Mouse (Mus musculus) heart, postnatal 0 days (tissue): Measurements from ENCODE around the gene Nsf.
A peak's percentile ranks its signal among the peaks of the same experiment; 100 is the strongest.

ENCODE experiments used
- CTCF ChIP-seq: IDR thresholded peaks from 2 replicates; pipeline ENCODE4 v1.5.1; 2016; ENCODE audit warnings: antibody characterized with exemption, control low read depth, low read depth
- EP300 ChIP-seq: IDR thresholded peaks from 2 replicates; pipeline ENCODE4 v1.6.1; 2016; ENCODE audit warnings: antibody characterized with exemption, low read depth

DNA sequence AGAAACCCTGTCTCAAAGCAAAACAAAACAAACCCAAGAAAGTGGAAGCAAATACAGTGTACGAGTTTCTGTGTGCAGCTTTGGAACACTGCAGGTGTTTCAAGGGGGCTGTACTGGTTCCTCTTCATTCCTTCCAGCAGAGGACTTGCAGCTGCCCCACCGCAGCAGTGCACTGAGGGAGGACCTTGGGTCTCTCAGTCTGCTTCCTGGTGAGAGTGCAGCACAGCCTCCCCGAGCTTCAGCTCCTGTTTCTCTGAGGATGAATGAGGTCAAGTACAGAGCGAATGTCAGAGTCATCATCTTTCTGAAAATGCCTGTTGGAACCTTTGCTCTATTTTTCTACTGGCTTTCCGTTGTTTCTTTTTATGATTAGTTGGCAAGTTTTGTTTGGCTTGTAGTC is 12.5 kb downstream of the Nsf start:
- TF ChIP-seq CTCF (0 out of 2 replicates have a peak, but pooled peaks have one; percentile 3), EP300 (no peak)
